Mouse (Mus musculus) C2C12 (cell line): Measurements from ENCODE around the gene Birc7. TPM values are rescaled to one million over a fixed set of nuclear protein-coding genes. Genes with fewer than 3 reads are reported as not detected.

Experiments
- H3K27me3 ChIP-seq: one replicate; pipeline ENCODE4 v1.6.1; 2011; ENCODE audit not compliant: control insufficient read depth, insufficient read depth, insufficient read length
- H3K36me3 ChIP-seq: one replicate; pipeline ENCODE4 v1.6.1; 2011; ENCODE audit not compliant: control insufficient read depth, insufficient read depth
- H3K4me3 ChIP-seq: one replicate; pipeline ENCODE4 v1.5.1; 2011; ENCODE audit warnings: mild to moderate bottlenecking, control low read depth; ENCODE audit not compliant: poor library complexity, insufficient read depth, severe bottlenecking
- H3K79me2 ChIP-seq: one replicate; pipeline ENCODE4 v1.6.1; 2011; ENCODE audit not compliant: control insufficient read depth, insufficient read depth
- H3K79me3 ChIP-seq: one replicate; pipeline ENCODE4 v1.6.1; 2011; ENCODE audit warnings: low read depth, control low read depth
- H3ac ChIP-seq: one replicate; pipeline ENCODE3; 2011; ENCODE audit warnings: low read depth; ENCODE audit not compliant: control insufficient read depth, insufficient read length
- CEBPB ChIP-seq: IDR thresholded peaks from one replicate; pipeline ENCODE4 v1.6.1; 2011; ENCODE audit warnings: low read depth, mild to moderate bottlenecking, control low read depth, moderate library complexity
- CTCF ChIP-seq: IDR thresholded peaks from one replicate; pipeline ENCODE4 v1.5.1; 2011; ENCODE audit not compliant: control insufficient read depth, insufficient read depth, insufficient read length
- FOSL1 ChIP-seq: IDR thresholded peaks from one replicate; pipeline ENCODE4 v1.8.0; 2011; ENCODE audit warnings: mild to moderate bottlenecking, low read length; ENCODE audit not compliant: poor library complexity, insufficient read depth, severe bottlenecking
- MAX ChIP-seq: IDR thresholded peaks from one replicate; pipeline ENCODE4 v1.6.1; 2011; ENCODE audit warnings: mild to moderate bottlenecking, control low read depth
- MYOD1 ChIP-seq: IDR thresholded peaks from one replicate; pipeline ENCODE4 v1.6.1; 2011; ENCODE audit warnings: low read depth; ENCODE audit not compliant: control insufficient read depth, insufficient read length
- MYOG ChIP-seq: IDR thresholded peaks from one replicate; pipeline ENCODE4 v1.6.1; 2011; ENCODE audit not compliant: control insufficient read depth, insufficient read length; ENCODE audit errors: extremely low read depth
- USF1 ChIP-seq: IDR thresholded peaks from one replicate; pipeline ENCODE4 v1.6.1; 2011; ENCODE audit warnings: low read depth, mild to moderate bottlenecking, control low read depth, moderate library complexity
- polyA plus RNA-seq: library from polyadenylated mRNA; unstranded; fragments of >200 nt; fragmentation: generic; extraction: Trizol; gene quantifications from one replicate; pipeline ENCODE4 v1.2.1, GENCODE M21; 2012; ENCODE audit warnings: missing spikeins

Gene Birc7
- polyA plus RNA-seq, 1 experiment, result not detected

- Histone ChIP-seq H3K79me2 (peaks cover 99% of the 10 kb centered on the region), H3K36me3 (peaks cover 85% of the 10 kb centered on the region), H3K79me3 (peaks cover 85% of the 10 kb centered on the region), H3K4me3 (no peak overlapping the region), H3ac (no peak overlapping the region), H3K27me3 (no peaks in the 10 kb centered on the region)
- TF ChIP-seq MYOD1, result no peak
- TF ChIP-seq CEBPB, result no peak
- TF ChIP-seq FOSL1, result no peak
- TF ChIP-seq MYOG, result no peak
- TF ChIP-seq MAX, result no peak
- TF ChIP-seq USF1, result no peak
- TF ChIP-seq CTCF, result no peak
Measured at GRCm38 (mm10) chr2:180915886-180916433, 12.9 kb upstream of the Birc7 start.

- TF ChIP-seq MAX, result no peak
- no peak for TF ChIP-seq CTCF
- TF ChIP-seq MYOD1, result no peak
- TF ChIP-seq USF1, result no peak
- no peak for TF ChIP-seq MYOG
- no peak for TF ChIP-seq CEBPB
- TF ChIP-seq FOSL1, result no peak
- Histone ChIP-seq H3K36me3 (peaks cover 43% of the 10 kb centered on the region), H3ac (peak overlapping the region; percentile 99), H3K27me3 (peaks cover 3% of the 10 kb centered on the region), H3K4me3 (peak overlapping the region; percentile 98), H3K79me3 (peaks cover 53% of the 10 kb centered on the region), H3K79me2 (peaks cover 57% of the 10 kb centered on the region)
Measured at GRCm38 (mm10) chr2:180919913-180920809, 8.7 kb upstream of the Birc7 start.

GRCm38 (mm10) chr2:180920810-180921400, 7.9 kb upstream of the Birc7 start, which contains the start of gene Ythdf1:
TSS of gene Ythdf1 (minus strand) at chr2:180920949.
- Histone ChIP-seq H3K79me2 (peaks cover 50% of the 10 kb centered on the region), H3K4me3 (peak within 1 kb of the TSS; percentile 98), H3K36me3 (peaks cover 36% of the 10 kb centered on the region), H3K27me3 (peaks cover 3% of the 10 kb centered on the region), H3K79me3 (peaks cover 45% of the 10 kb centered on the region), H3ac (peak within 1 kb of the TSS; percentile 99)
- peak; percentile 90 for TF ChIP-seq USF1
- TF ChIP-seq MYOG, result no peak

GRCm38 (mm10) chr2:180922739-180923138, 6.1 kb upstream of the Birc7 start:
- H3K4me3 ChIP-seq, result no peak overlapping the region
- peaks cover 9% of the 10 kb centered on the region for H3K27me3 ChIP-seq

GRCm38 (mm10) chr2:180925176-180925575, 3.6 kb upstream of the Birc7 start:
- H3K27me3 ChIP-seq, result peaks cover 24% of the 10 kb centered on the region
- H3K36me3 ChIP-seq, result no peaks in the 10 kb centered on the region
- TF ChIP-seq USF1 (no peak), MAX (no peak), MYOG (no peak), MYOD1 (no peak), FOSL1 (no peak), CTCF (peak; percentile 81)
- no peak overlapping the region for H3ac ChIP-seq
- no peak overlapping the region for H3K4me3 ChIP-seq
- H3K79me3 ChIP-seq, result peaks cover 4% of the 10 kb centered on the region
- peaks cover 7% of the 10 kb centered on the region for H3K79me2 ChIP-seq

More at GRCm38 (mm10) chr2:180922739-180923138, 6.1 kb upstream of the Birc7 start:
- peaks cover 31% of the 10 kb centered on the region for H3K79me2 ChIP-seq
- peaks cover 18% of the 10 kb centered on the region for H3K36me3 ChIP-seq
- no peak overlapping the region for H3ac ChIP-seq
- TF ChIP-seq MYOG (no peak), USF1 (no peak), FOSL1 (no peak), CEBPB (no peak), MAX (no peak), CTCF (no peak), MYOD1 (no peak)
- H3K79me3 ChIP-seq, result peaks cover 28% of the 10 kb centered on the region
